ENCODE assay signal across 10 mouse cellular contexts in the genomic region with DNA sequence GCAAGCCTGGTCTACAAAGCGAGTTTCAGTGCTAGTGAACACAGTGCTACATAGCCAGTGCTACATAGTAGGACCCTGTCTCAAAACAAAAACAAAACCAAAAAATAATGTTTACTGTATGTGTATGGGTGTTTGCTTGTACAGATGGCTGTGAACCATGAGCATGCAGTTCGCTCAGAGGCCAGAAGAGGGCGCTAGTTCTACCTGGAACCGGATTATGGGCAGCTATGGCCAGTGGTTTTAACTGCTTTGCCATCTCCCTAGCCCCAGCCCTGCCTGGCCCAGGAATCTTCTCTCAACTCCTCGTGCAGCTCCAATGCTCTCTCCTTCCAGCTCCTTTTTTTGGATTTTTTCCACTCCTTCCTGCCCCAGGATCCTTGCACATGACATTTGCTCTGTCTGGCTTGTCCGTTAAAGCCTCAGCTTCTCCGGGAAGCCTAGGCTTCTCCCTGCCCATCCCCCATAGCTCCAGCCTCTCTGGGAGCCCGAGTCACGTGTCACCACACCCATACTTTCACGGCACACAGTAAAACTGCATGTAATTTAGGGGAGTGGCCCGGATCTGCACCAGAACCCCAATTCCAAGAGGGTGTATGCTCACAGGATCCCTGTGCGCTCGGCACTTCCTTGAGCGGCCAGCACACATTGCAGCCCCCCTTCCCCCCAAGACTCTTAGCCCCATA. TPM values are rescaled to one million over a fixed set of nuclear protein-coding genes. Genes with fewer than 3 reads are reported as not detected.
A peak's percentile ranks its signal among the peaks of the same experiment; 100 is the strongest.
DNase-seq lines count a peak whose midpoint lies in the region; ATAC-seq and TF ChIP-seq lines count a peak whose summit lies in the region.
"Had no signal": no experiment of that assay in that cellular context is flagged by ENCODE, and none has a peak within 500 bp of the region (broad histone marks: within the 10 kb centered on the region; RNA-seq: fewer than 3 reads in every experiment).

No protein-coding gene starts in this region.

- no peaks in the 10 kb centered on the region for H3K4me1 ChIP-seq in heart, adult 2 months (ENCODE audit: control insufficient read depth, insufficient read depth, low read length)
- H3K4me1 ChIP-seq in lung, embryonic 16.5 days (replicated peaks; ENCODE audit: control insufficient read depth, insufficient read depth, low read length), result peaks cover 11% of the 10 kb centered on the region; the same call in 1 of the 2 replicates
- no peaks in the 10 kb centered on the region for H3K4me1 ChIP-seq in embryonic facial prominence, embryonic 11.5 days (ENCODE audit: control insufficient read depth, insufficient read depth, low read length)

- H3K79me2 ChIP-seq in heart, adult 2 months (replicated peaks; ENCODE audit: control insufficient read depth, insufficient read depth, low read length), result no peaks in the 10 kb centered on the region

- intact Hi-C loops in heart, adult 2 months (cut with DNase I), result no loop called here

- no peak for TF ChIP-seq POLR2A in heart, adult 2 months (IDR thresholded peaks at IDR 0.05; ENCODE audit: insufficient read depth, low read depth, low read length)

- WGBS in heart, adult 2 months, result 82% methylated on average over 14 of the region's 14 CpGs
- 72% methylated on average over 14 of the region's 14 CpGs for WGBS in lung, embryonic 16.5 days
- 72% methylated on average over 14 of the region's 14 CpGs for WGBS in embryonic facial prominence, embryonic 11.5 days

- H3K9ac ChIP-seq in heart, adult 2 months (ENCODE audit: low read depth, low read length), result no peak overlapping the region
- peak overlapping the region; percentile 52 for H3K9ac ChIP-seq in lung, embryonic 16.5 days (ENCODE audit: low read length)
- no peak overlapping the region; the same call in 1 of the 2 replicates for H3K9ac ChIP-seq in embryonic facial prominence, embryonic 11.5 days (replicated peaks; ENCODE audit: low read length)
- H3K9ac ChIP-seq: hindbrain, embryonic 14.5 days had no signal

- H3K4me2 ChIP-seq in lung, embryonic 16.5 days (ENCODE audit: low read depth, low read length), result no peak overlapping the region
- H3K4me2 ChIP-seq in embryonic facial prominence, embryonic 11.5 days (ENCODE audit: low read depth, low read length), result no peak overlapping the region
- H3K4me2 ChIP-seq: hindbrain, embryonic 14.5 days had no signal

- no peak overlapping the region for H3K4me3 ChIP-seq in heart, adult 2 months
- no peak overlapping the region for H3K4me3 ChIP-seq in lung, embryonic 16.5 days (ENCODE audit: low read length)
- H3K4me3 ChIP-seq in embryonic facial prominence, embryonic 11.5 days (ENCODE audit: low read depth, low read length), result no peak overlapping the region

- no peaks in the 10 kb centered on the region for H3K36me3 ChIP-seq in heart, adult 2 months (ENCODE audit: control insufficient read depth, insufficient read depth, low read length)
- no peaks in the 10 kb centered on the region for H3K36me3 ChIP-seq in lung, embryonic 16.5 days (ENCODE audit: control insufficient read depth, insufficient read depth, low read length)
- H3K36me3 ChIP-seq in embryonic facial prominence, embryonic 11.5 days (replicated peaks; ENCODE audit: control insufficient read depth, insufficient read depth, low read depth, low read length), result no peaks in the 10 kb centered on the region

- no peaks in the 10 kb centered on the region for H3K9me3 ChIP-seq in lung, embryonic 16.5 days (ENCODE audit: control insufficient read depth, low read length)
- H3K9me3 ChIP-seq in embryonic facial prominence, embryonic 11.5 days (replicated peaks; ENCODE audit: control insufficient read depth, low read length), result no peaks in the 10 kb centered on the region

- TF ChIP-seq CTCF in heart, adult 2 months (IDR thresholded peaks at IDR 0.05), result peak; percentile 51

- no peak for ATAC-seq in lung, embryonic 16.5 days (ENCODE audit: low read depth)
- ATAC-seq in embryonic facial prominence, embryonic 11.5 days (replicated peaks; ENCODE audit: insufficient number of reproducible peaks, low FRiP score, low TSS enrichment, low read depth), result no peak
- peak; percentile 36; the same call in 1 of the 2 replicates for ATAC-seq in megakaryocyte progenitor cell, adult 5-6 weeks (replicated peaks; ENCODE audit: poor library complexity)
- no peak for ATAC-seq in monocyte, adult 5-6 weeks (replicated peaks; ENCODE audit: insufficient number of reproducible peaks, low FRiP score, low TSS enrichment, poor library complexity, severe bottlenecking)
- ATAC-seq: Patski had no signal

- no peak for TF ChIP-seq EP300 in heart, adult 2 months (IDR thresholded peaks at IDR 0.05; ENCODE audit: insufficient read depth, low read depth, low read length)

- no peaks in the 10 kb centered on the region for H3K27me3 ChIP-seq in heart, adult 2 months (ENCODE audit: control insufficient read depth, insufficient read depth, low read length)
- no peaks in the 10 kb centered on the region for H3K27me3 ChIP-seq in lung, embryonic 16.5 days (ENCODE audit: control insufficient read depth, insufficient read depth, low read depth, low read length)
- H3K27me3 ChIP-seq in embryonic facial prominence, embryonic 11.5 days (ENCODE audit: control insufficient read depth, insufficient read depth, low read length), result no peaks in the 10 kb centered on the region
- H3K27me3 ChIP-seq: Patski had no signal

- H3K27ac ChIP-seq in heart, adult 2 months, result no peak overlapping the region
- peak overlapping the region; percentile 61 for H3K27ac ChIP-seq in lung, embryonic 16.5 days (ENCODE audit: low read length)
- H3K27ac ChIP-seq in embryonic facial prominence, embryonic 11.5 days (replicated peaks; ENCODE audit: low read depth, low read length), result peak overlapping the region; percentile 38; the same call in 1 of the 2 replicates
- H3K27ac ChIP-seq: hindbrain, embryonic 14.5 days had no signal

- DNase-seq in heart, adult 2 months, result no peak
- DNase-seq in heart, adult 18-20 months, result no peak
- DNase-seq in lung, postnatal 10 days, result no peak
- DNase-seq in embryonic facial prominence, embryonic 11.5 days (ENCODE audit: low spot score), result no peak
- DNase-seq in cerebellum, adult 11 months, result no peak

RNA-seq across cellular contexts. Expression of gene Itpr3, which starts 9.2 kb away (rescaled TPM):
- total RNA-seq in heart, adult 2 months (2021), result 1 to 10 TPM; 4.6 to 6.2 TPM
- polyA plus RNA-seq in heart, adult 2 months (2012; rRNA removed), result 3.4 and 6.7 TPM in 2 replicates
- total RNA-seq in heart, adult 18-20 months (2021), result 1 to 10 TPM; 4.1 to 5.8 TPM
- 6.1 TPM in 2 replicates for polyA plus RNA-seq in lung, embryonic 16.5 days (2015; fragmentation: Nextera tagmentation; extraction: Ambion mirVana)
- 1.5 and 1.7 TPM in 2 replicates for polyA plus RNA-seq in embryonic facial prominence, embryonic 11.5 days (2014; fragmentation: Nextera tagmentation; extraction: Ambion mirVana)
- 3.4 and 3.6 TPM in 2 replicates for total RNA-seq in megakaryocyte progenitor cell, adult 5-6 weeks (2015)
- total RNA-seq in megakaryocyte progenitor cell, adult 5-6 weeks (2017), result 5.3 and 6.2 TPM in 2 replicates
- total RNA-seq in monocyte, adult 5-6 weeks (2017), result 25.3 to 46.9 TPM (median 28.9 TPM) in 3 replicates

RNA-seq across cellular contexts. Expression of gene Bak1, which starts 19.1 kb away (rescaled TPM):
- 10 to 100 TPM; 15.0 to 16.9 TPM for total RNA-seq in heart, adult 2 months (2021)
- 35.0 and 35.9 TPM in 2 replicates for polyA plus RNA-seq in heart, adult 2 months (2012; rRNA removed)
- 10 to 100 TPM; 14.9 to 16.4 TPM for total RNA-seq in heart, adult 18-20 months (2021)
- 7.8 and 8.1 TPM in 2 replicates for polyA plus RNA-seq in lung, embryonic 16.5 days (2015; fragmentation: Nextera tagmentation; extraction: Ambion mirVana)
- polyA plus RNA-seq in embryonic facial prominence, embryonic 11.5 days (2014; fragmentation: Nextera tagmentation; extraction: Ambion mirVana), result 12.9 and 14.3 TPM in 2 replicates
- 130 and 135 TPM in 2 replicates for total RNA-seq in megakaryocyte progenitor cell, adult 5-6 weeks (2015)
- 63.3 and 68.7 TPM in 2 replicates for total RNA-seq in megakaryocyte progenitor cell, adult 5-6 weeks (2017)
- 39.5 to 56.8 TPM (median 45.8 TPM) in 3 replicates for total RNA-seq in monocyte, adult 5-6 weeks (2017)
